Mouse (Mus musculus): ENCODE results near the gene Zfp639.

Gene Zfp639

GRCm38 (mm10) chr3:32509496-32510374, at the start of gene Zfp639:
Zfp639 (plus strand) TSS chr3:32510259.
- no peak for DNase-seq (ENCODE audit: low spot score)

GRCm38 (mm10) chr3:32467321-32467720, 42.7 kb upstream of the Zfp639 start:
- DNase-seq (ENCODE audit: low spot score) = no peak

GRCm38 (mm10) chr3:32468411-32468810, 41.6 kb upstream of the Zfp639 start:
- no peak for DNase-seq (ENCODE audit: low spot score)

- DNase-seq (ENCODE audit: low spot score) = no peak
Observed at GRCm38 (mm10) chr3:32470449-32470848, 39.6 kb upstream of the Zfp639 start.

GRCm38 (mm10) chr3:32471098-32471497, 39.0 kb upstream of the Zfp639 start:
- no peak for DNase-seq (ENCODE audit: low spot score)

GRCm38 (mm10) chr3:32472191-32472900, 37.7 kb upstream of the Zfp639 start:
- DNase-seq (ENCODE audit: low spot score) = no peak

- no peak for DNase-seq (ENCODE audit: low spot score)
Observed at GRCm38 (mm10) chr3:32473184-32473583, 36.9 kb upstream of the Zfp639 start.

- DNase-seq (ENCODE audit: low spot score) = no peak
Observed at GRCm38 (mm10) chr3:32479961-32480360, 30.1 kb upstream of the Zfp639 start.

GRCm38 (mm10) chr3:32483035-32483434, 27.0 kb upstream of the Zfp639 start:
- no peak for DNase-seq (ENCODE audit: low spot score)

- no peak for DNase-seq (ENCODE audit: low spot score)
Observed at GRCm38 (mm10) chr3:32486543-32486942, 23.5 kb upstream of the Zfp639 start.

GRCm38 (mm10) chr3:32488172-32488571, 21.9 kb upstream of the Zfp639 start:
- DNase-seq (ENCODE audit: low spot score) = no peak

- no peak for DNase-seq (ENCODE audit: low spot score)
Observed at GRCm38 (mm10) chr3:32490076-32490927, 19.8 kb upstream of the Zfp639 start.

GRCm38 (mm10) chr3:32490928-32491315, 19.1 kb upstream of the Zfp639 start:
- no peak for DNase-seq (ENCODE audit: low spot score)

- no peak for DNase-seq (ENCODE audit: low spot score)
Observed at GRCm38 (mm10) chr3:32492097-32493090, 17.7 kb upstream of the Zfp639 start, which contains the start of gene Kcnmb3. Kcnmb3 (minus strand) TSS chr3:32492231.

GRCm38 (mm10) chr3:32494387-32495087, 15.5 kb upstream of the Zfp639 start:
- DNase-seq (ENCODE audit: low spot score) = no peak

- DNase-seq (ENCODE audit: low spot score) = no peak
Observed at GRCm38 (mm10) chr3:32495088-32495770, 14.8 kb upstream of the Zfp639 start.

GRCm38 (mm10) chr3:32495856-32496710, 14.0 kb upstream of the Zfp639 start:
- DNase-seq (ENCODE audit: low spot score) = no peak

GRCm38 (mm10) chr3:32496711-32497070, 13.4 kb upstream of the Zfp639 start:
- no peak for DNase-seq (ENCODE audit: low spot score)

GRCm38 (mm10) chr3:32500346-32500745, 9.7 kb upstream of the Zfp639 start:
- no peak for DNase-seq (ENCODE audit: low spot score)
